Mouse (Mus musculus): ENCODE results near the gene Kalrn. TPM values are rescaled to one million over a fixed set of nuclear protein-coding genes. Genes with fewer than 3 reads are reported as not detected.

Gene Kalrn
- polyA plus RNA-seq, 1 experiment from 2014 or later = 22.4 TPM

GRCm38 (mm10) chr16:33988358-33989012 lies 584.8 kb downstream of the Kalrn start:
- peak; percentile 66 for DNase-seq (ENCODE audit: low spot score)
- no peaks in the 10 kb centered on the region for H3K9me3 ChIP-seq (ENCODE audit: control insufficient read depth, low read length)
- no peaks in the 10 kb centered on the region for H3K4me1 ChIP-seq (replicated peaks; ENCODE audit: control insufficient read depth, insufficient read depth, low read length)
- no peak overlapping the region for H3K9ac ChIP-seq (ENCODE audit: low read length)
- ATAC-seq (replicated peaks; ENCODE audit: low FRiP score) = no peak
- H3K4me2 ChIP-seq (ENCODE audit: low read depth, low read length, severe bottlenecking) = no peak overlapping the region
- H3K4me3 ChIP-seq (ENCODE audit: low read depth, low read length) = no peak overlapping the region
- WGBS = 66% methylated on average over 17 of the region's 17 CpGs
- H3K27ac ChIP-seq (ENCODE audit: low read depth, low read length) = no peak overlapping the region
- no peaks in the 10 kb centered on the region for H3K36me3 ChIP-seq (ENCODE audit: control insufficient read depth, insufficient read depth, low read length)
- no peaks in the 10 kb centered on the region for H3K27me3 ChIP-seq (ENCODE audit: control insufficient read depth, insufficient read depth, low read length)

- no peaks in the 10 kb centered on the region for H3K36me3 ChIP-seq (ENCODE audit: control insufficient read depth, insufficient read depth, low read length)
- 90% methylated on average over 7 of the region's 7 CpGs for WGBS
- H3K27me3 ChIP-seq (ENCODE audit: control insufficient read depth, insufficient read depth, low read length) = no peaks in the 10 kb centered on the region
- no peak for ATAC-seq (replicated peaks; ENCODE audit: low FRiP score)
- H3K4me2 ChIP-seq (ENCODE audit: low read depth, low read length, severe bottlenecking) = no peak overlapping the region
- no peak overlapping the region for H3K9ac ChIP-seq (ENCODE audit: low read length)
- no peaks in the 10 kb centered on the region for H3K4me1 ChIP-seq (replicated peaks; ENCODE audit: control insufficient read depth, insufficient read depth, low read length)
- no peak overlapping the region for H3K27ac ChIP-seq (ENCODE audit: low read depth, low read length)
- no peak for DNase-seq (ENCODE audit: low spot score)
- no peaks in the 10 kb centered on the region for H3K9me3 ChIP-seq (ENCODE audit: control insufficient read depth, low read length)
- H3K4me3 ChIP-seq (ENCODE audit: low read depth, low read length) = no peak overlapping the region
Observed at GRCm38 (mm10) chr16:33986993-33987392, 586.3 kb downstream of the Kalrn start.

DNA sequence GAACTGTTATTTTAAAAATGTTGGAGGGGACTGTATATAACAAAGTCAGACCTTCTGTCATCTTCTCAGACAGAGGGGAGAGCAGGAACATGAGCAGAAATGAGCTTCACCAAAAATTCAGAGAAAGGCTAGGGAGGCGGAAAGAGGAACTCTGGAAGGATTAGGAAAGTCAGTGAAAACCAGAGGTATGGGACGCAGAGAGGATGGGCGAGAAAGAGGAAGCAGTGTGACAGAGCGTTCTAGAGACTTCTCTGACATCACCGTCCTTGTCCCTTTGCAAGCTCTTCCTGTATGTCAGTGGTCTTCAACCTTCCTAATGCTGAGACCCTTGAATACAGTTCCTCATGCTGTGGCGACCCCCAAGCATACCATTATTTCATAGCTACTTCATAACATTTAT lies 588.0 kb downstream of the Kalrn start:
- ATAC-seq (replicated peaks; ENCODE audit: low FRiP score) (no peak), DNase-seq (ENCODE audit: low spot score) (no peak)
- WGBS = 87% methylated on average over 6 of the region's 6 CpGs
- H3K4me2 ChIP-seq (ENCODE audit: low read depth, low read length, severe bottlenecking) = no peak overlapping the region
- H3K9ac ChIP-seq (ENCODE audit: low read length) = no peak overlapping the region
- no peaks in the 10 kb centered on the region for H3K27me3 ChIP-seq (ENCODE audit: control insufficient read depth, insufficient read depth, low read length)
- H3K9me3 ChIP-seq (ENCODE audit: control insufficient read depth, low read length) = no peaks in the 10 kb centered on the region
- H3K4me1 ChIP-seq (replicated peaks; ENCODE audit: control insufficient read depth, insufficient read depth, low read length) = no peaks in the 10 kb centered on the region
- no peaks in the 10 kb centered on the region for H3K36me3 ChIP-seq (ENCODE audit: control insufficient read depth, insufficient read depth, low read length)
- no peak overlapping the region for H3K27ac ChIP-seq (ENCODE audit: low read depth, low read length)
- no peak overlapping the region for H3K4me3 ChIP-seq (ENCODE audit: low read depth, low read length)

GRCm38 (mm10) chr16:33983712-33984111 lies 589.6 kb downstream of the Kalrn start:
- DNase-seq (ENCODE audit: low spot score) (no peak), ATAC-seq (replicated peaks; ENCODE audit: low FRiP score) (no peak)
- H3K9me3 ChIP-seq (ENCODE audit: control insufficient read depth, low read length) = no peaks in the 10 kb centered on the region
- H3K27ac ChIP-seq (ENCODE audit: low read depth, low read length) = no peak overlapping the region
- no peak overlapping the region for H3K4me2 ChIP-seq (ENCODE audit: low read depth, low read length, severe bottlenecking)
- no peaks in the 10 kb centered on the region for H3K27me3 ChIP-seq (ENCODE audit: control insufficient read depth, insufficient read depth, low read length)
- H3K4me3 ChIP-seq (ENCODE audit: low read depth, low read length) = no peak overlapping the region
- no peak overlapping the region for H3K9ac ChIP-seq (ENCODE audit: low read length)
- H3K4me1 ChIP-seq (replicated peaks; ENCODE audit: control insufficient read depth, insufficient read depth, low read length) = peaks cover 4% of the 10 kb centered on the region; the same call in 1 of the 2 replicates
- H3K36me3 ChIP-seq (ENCODE audit: control insufficient read depth, insufficient read depth, low read length) = no peaks in the 10 kb centered on the region
- WGBS = 100% methylated on average over 6 of the region's 6 CpGs

- Histone ChIP-seq H3K9me3 (ENCODE audit: control insufficient read depth, low read length) (no peaks in the 10 kb centered on the region), H3K27ac (ENCODE audit: low read depth, low read length) (no peak overlapping the region), H3K4me3 (ENCODE audit: low read depth, low read length) (no peak overlapping the region), H3K4me2 (ENCODE audit: low read depth, low read length, severe bottlenecking) (no peak overlapping the region), H3K36me3 (ENCODE audit: control insufficient read depth, insufficient read depth, low read length) (no peaks in the 10 kb centered on the region), H3K27me3 (ENCODE audit: control insufficient read depth, insufficient read depth, low read length) (no peaks in the 10 kb centered on the region), H3K9ac (ENCODE audit: low read length) (no peak overlapping the region), H3K4me1 (replicated peaks; ENCODE audit: control insufficient read depth, insufficient read depth, low read length) (peaks cover 4% of the 10 kb centered on the region; the same call in 1 of the 2 replicates)
- no peak for DNase-seq (ENCODE audit: low spot score)
- WGBS = 51% methylated on average over 2 of the region's 2 CpGs
- no peak for ATAC-seq (replicated peaks; ENCODE audit: low FRiP score)
Observed at GRCm38 (mm10) chr16:33979855-33980254, 593.5 kb downstream of the Kalrn start.

DNA sequence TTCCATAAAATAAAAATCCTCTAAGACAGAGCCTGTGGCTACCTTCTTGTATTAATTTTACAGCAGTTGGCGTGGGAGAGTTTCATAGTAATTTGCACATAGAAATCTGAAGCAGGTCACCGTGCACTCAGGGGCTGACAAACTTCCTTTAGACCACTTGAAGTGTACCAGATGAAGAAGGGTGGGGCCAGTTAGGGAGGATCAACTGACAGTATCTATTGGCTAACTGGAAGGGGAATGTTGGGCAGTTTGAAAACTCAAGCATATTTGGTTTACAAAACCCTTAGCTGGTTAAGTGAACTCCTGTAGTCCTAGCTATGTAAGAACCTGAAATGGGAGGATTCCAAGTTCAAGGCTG lies 606.1 kb downstream of the Kalrn start:
- H3K9ac ChIP-seq (ENCODE audit: low read length) = peak overlapping the region; percentile 94
- 0 out of 2 replicates have a peak, but pooled peaks have one; percentile 39 for ATAC-seq (replicated peaks; ENCODE audit: low FRiP score)
- no peaks in the 10 kb centered on the region for H3K27me3 ChIP-seq (ENCODE audit: control insufficient read depth, insufficient read depth, low read length)
- peaks cover 3% of the 10 kb centered on the region; the same call in 1 of the 2 replicates for H3K36me3 ChIP-seq (ENCODE audit: control insufficient read depth, insufficient read depth, low read length)
- H3K4me3 ChIP-seq (ENCODE audit: low read depth, low read length) = peak overlapping the region; percentile 84
- H3K4me2 ChIP-seq (ENCODE audit: low read depth, low read length, severe bottlenecking) = peak overlapping the region; percentile 64
- peak overlapping the region; percentile 3; the same call in 1 of the 2 replicates for H3K27ac ChIP-seq (ENCODE audit: low read depth, low read length)
- DNase-seq (ENCODE audit: low spot score) = peak; percentile 39
- H3K4me1 ChIP-seq (replicated peaks; ENCODE audit: control insufficient read depth, insufficient read depth, low read length) = peaks cover 9% of the 10 kb centered on the region; the same call in 1 of the 2 replicates
- H3K9me3 ChIP-seq (ENCODE audit: control insufficient read depth, low read length) = no peaks in the 10 kb centered on the region
- WGBS = 72% methylated on average over 2 of the region's 2 CpGs

DNA sequence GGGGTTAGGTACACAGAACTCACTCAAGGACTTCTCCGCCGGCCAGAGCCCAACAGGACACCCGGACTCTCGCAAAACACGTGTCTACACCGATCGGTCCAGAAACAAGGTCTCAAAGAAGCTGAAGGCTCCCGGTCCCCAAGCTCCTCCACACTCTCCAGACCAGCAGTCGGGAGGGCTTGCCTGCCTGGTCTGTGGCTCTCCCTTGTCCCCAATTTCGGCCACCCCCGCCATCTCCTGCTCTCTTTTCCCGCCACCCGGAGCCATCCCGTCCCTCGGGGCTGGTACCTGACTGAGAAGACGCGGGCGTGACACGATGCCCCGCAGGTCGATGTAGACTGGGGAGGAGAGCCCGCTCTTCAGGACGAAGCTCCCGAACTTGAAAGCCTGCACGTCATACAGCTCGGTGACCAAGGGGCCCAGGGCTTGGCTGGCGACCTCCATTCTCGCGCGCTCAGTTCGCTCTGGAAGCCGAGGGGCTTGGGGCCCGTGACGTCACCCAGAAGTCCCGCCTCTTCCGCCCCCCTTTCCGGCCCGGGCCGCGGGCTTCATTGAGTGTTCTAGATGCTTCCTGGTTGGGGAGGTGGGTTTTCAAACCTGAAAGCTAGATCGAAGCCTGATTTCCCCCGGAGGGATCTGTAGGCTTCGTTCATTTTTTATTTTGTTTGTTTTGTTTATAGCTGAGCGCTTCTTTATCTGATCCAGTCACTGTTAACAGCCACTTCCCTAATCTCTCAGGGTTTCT lies 606.6 kb downstream of the Kalrn start, which contains the start of gene Umps:
Umps (minus strand) TSS at position 501 of the 745 bp plus-strand sequence.
- WGBS = 2% methylated on average over 44 of the region's 44 CpGs
- H3K9ac ChIP-seq (ENCODE audit: low read length) = peak within 1 kb of the TSS; percentile 94
- H3K27me3 ChIP-seq (ENCODE audit: control insufficient read depth, insufficient read depth, low read length) = no peaks in the 10 kb centered on the region
- H3K9me3 ChIP-seq (ENCODE audit: control insufficient read depth, low read length) = no peaks in the 10 kb centered on the region
- H3K4me2 ChIP-seq (ENCODE audit: low read depth, low read length, severe bottlenecking) = peak within 1 kb of the TSS; percentile 64
- DNase-seq (ENCODE audit: low spot score) = peak; percentile 92
- H3K4me1 ChIP-seq (replicated peaks; ENCODE audit: control insufficient read depth, insufficient read depth, low read length) = peaks cover 9% of the 10 kb centered on the region; the same call in 1 of the 2 replicates
- peak within 1 kb of the TSS; percentile 84 for H3K4me3 ChIP-seq (ENCODE audit: low read depth, low read length)
- peak within 1 kb of the TSS; percentile 12; the same call in 1 of the 2 replicates for H3K27ac ChIP-seq (ENCODE audit: low read depth, low read length)
- peak; percentile 91 for ATAC-seq (replicated peaks; ENCODE audit: low FRiP score)
- H3K36me3 ChIP-seq (ENCODE audit: control insufficient read depth, insufficient read depth, low read length) = peaks cover 8% of the 10 kb centered on the region

- H3K27me3 ChIP-seq (ENCODE audit: control insufficient read depth, insufficient read depth, low read length) = no peaks in the 10 kb centered on the region
- WGBS = 20% methylated on average over 15 of the region's 15 CpGs
- DNase-seq (ENCODE audit: low spot score) = no peak
Observed at GRCm38 (mm10) chr16:33965878-33966537, 607.3 kb downstream of the Kalrn start.

More at GRCm38 (mm10) chr16:33965878-33966537, 607.3 kb downstream of the Kalrn start:
- Histone ChIP-seq H3K9ac (ENCODE audit: low read length) (peak overlapping the region; percentile 94), H3K36me3 (ENCODE audit: control insufficient read depth, insufficient read depth, low read length) (peaks cover 11% of the 10 kb centered on the region), H3K4me2 (ENCODE audit: low read depth, low read length, severe bottlenecking) (peak overlapping the region; percentile 64), H3K9me3 (ENCODE audit: control insufficient read depth, low read length) (no peaks in the 10 kb centered on the region), H3K4me3 (ENCODE audit: low read depth, low read length) (peak overlapping the region; percentile 84), H3K27ac (ENCODE audit: low read depth, low read length) (no peak overlapping the region), H3K4me1 (replicated peaks; ENCODE audit: control insufficient read depth, insufficient read depth, low read length) (peaks cover 9% of the 10 kb centered on the region; the same call in 1 of the 2 replicates)
- ATAC-seq (replicated peaks; ENCODE audit: low FRiP score) = no peak
